Mouse (Mus musculus) NIH3T3 (cell line): ENCODE measurements around the gene Sh3bgrl3.
A peak's percentile ranks its signal among the peaks of the same experiment; 100 is the strongest.
"Not testable (repeated sequence)": the region's sequence is repeated elsewhere in the genome, so short reads cannot be mapped to it uniquely, and the experiment has no call there.

Experiments used
- DNase-seq: peaks from one replicate; pipeline ENCODE4 v3.0.0-alpha.2; 2012; ENCODE audit warnings: low read depth

Sh3bgrl3 gene

GRCm38 (mm10) chr4:134128221-134128982 is at the start of gene Sh3bgrl3:
Sh3bgrl3 (minus strand) TSS chr4:134128789.
- DNase-seq = peak; percentile 88

- peak; percentile 80 for DNase-seq
These were observed 43.8 kb upstream of the Sh3bgrl3 start for GRCm38 (mm10) chr4:134172391-134172790.

GRCm38 (mm10) chr4:134166906-134167305 is 38.3 kb upstream of the Sh3bgrl3 start:
- peak; percentile 8 for DNase-seq

- no peak for DNase-seq
These were observed 37.2 kb upstream of the Sh3bgrl3 start for GRCm38 (mm10) chr4:134165548-134166465.

- peak; percentile 15 for DNase-seq
These were observed 36.4 kb upstream of the Sh3bgrl3 start for GRCm38 (mm10) chr4:134165024-134165423.

- no peak for DNase-seq
These were observed 36.0 kb upstream of the Sh3bgrl3 start for GRCm38 (mm10) chr4:134164591-134164990.

- not testable (repeated sequence) for DNase-seq
These were observed 31.5 kb upstream of the Sh3bgrl3 start for GRCm38 (mm10) chr4:134160071-134160470.

GRCm38 (mm10) chr4:134158774-134159173 is 30.2 kb upstream of the Sh3bgrl3 start:
- DNase-seq = no peak

GRCm38 (mm10) chr4:134157558-134157957 is 29.0 kb upstream of the Sh3bgrl3 start:
- DNase-seq = no peak

- DNase-seq = peak; percentile 86
These were observed 28.2 kb upstream of the Sh3bgrl3 start for GRCm38 (mm10) chr4:134156744-134157143.

- no peak for DNase-seq
These were observed 27.4 kb upstream of the Sh3bgrl3 start for GRCm38 (mm10) chr4:134155961-134156465.

- DNase-seq = no peak
These were observed 26.9 kb upstream of the Sh3bgrl3 start for GRCm38 (mm10) chr4:134155531-134155930.

GRCm38 (mm10) chr4:134154354-134154753 is 25.8 kb upstream of the Sh3bgrl3 start:
- peak; percentile 23 for DNase-seq

GRCm38 (mm10) chr4:134153656-134154055 is 25.1 kb upstream of the Sh3bgrl3 start:
- DNase-seq = no peak

GRCm38 (mm10) chr4:134152112-134152511 is 23.5 kb upstream of the Sh3bgrl3 start:
- DNase-seq = peak; percentile 40

- DNase-seq = no peak
These were observed 20.8 kb upstream of the Sh3bgrl3 start for GRCm38 (mm10) chr4:134149389-134149788.

- DNase-seq = not testable (repeated sequence)
These were observed 15.7 kb upstream of the Sh3bgrl3 start for GRCm38 (mm10) chr4:134144297-134144696.

GRCm38 (mm10) chr4:134138857-134139256 is 10.3 kb upstream of the Sh3bgrl3 start:
- DNase-seq = peak; percentile 36

GRCm38 (mm10) chr4:134136280-134136926 is 7.8 kb upstream of the Sh3bgrl3 start:
- DNase-seq = peak; percentile 48

- DNase-seq = peak; percentile 82
These were observed 4.0 kb upstream of the Sh3bgrl3 start for GRCm38 (mm10) chr4:134132519-134133095.

GRCm38 (mm10) chr4:134132117-134132516 is 3.5 kb upstream of the Sh3bgrl3 start:
- peak; percentile 31 for DNase-seq

GRCm38 (mm10) chr4:134129482-134129881 is 893 bp upstream of the Sh3bgrl3 start:
- DNase-seq = no peak
